Mouse (Mus musculus) hindbrain, embryonic 15.5 days (tissue): ENCODE data around the gene Unc45b. TPM values are rescaled to one million over a fixed set of nuclear protein-coding genes. Genes with fewer than 3 reads are reported as not detected.

Experiments used
- ATAC-seq: fragments of 200-750 bp; cut with Nextera tagmentation; 2 replicates; pipeline ENCODE4 v1.8.0; 2017; ENCODE audit warnings: low read depth, moderate number of reproducible peaks, moderate TSS enrichment; ENCODE audit not compliant: low FRiP score
- H3K27ac ChIP-seq: fragments of 300-500 bp; sonication (generic); replicated peaks from 2 replicates; pipeline ENCODE4 v1.5.1; 2015; ENCODE audit warnings: mild to moderate bottlenecking, inconsistent platforms
- H3K27me3 ChIP-seq: fragments of 300-500 bp; sonication (generic); 2 replicates; pipeline ENCODE4 v1.6.1; 2015; ENCODE audit warnings: control low read depth, inconsistent platforms
- H3K36me3 ChIP-seq: fragments of 300-500 bp; sonication (generic); 2 replicates; pipeline ENCODE4 v1.6.1; 2015; ENCODE audit warnings: control low read depth, inconsistent platforms
- H3K4me1 ChIP-seq: fragments of 300-500 bp; sonication (generic); replicated peaks from 2 replicates; pipeline ENCODE4 v1.6.1; 2015; ENCODE audit warnings: control low read depth, inconsistent platforms
- H3K4me2 ChIP-seq: fragments of 300-500 bp; sonication (generic); 2 replicates; pipeline ENCODE4 v1.6.1; 2015; ENCODE audit warnings: moderate library complexity, mild to moderate bottlenecking, inconsistent platforms
- H3K4me3 ChIP-seq: fragments of 300-500 bp; sonication (generic); 2 replicates; pipeline ENCODE4 v1.5.1; 2015; ENCODE audit warnings: mild to moderate bottlenecking, inconsistent platforms
- H3K9ac ChIP-seq: fragments of 300-500 bp; sonication (generic); 2 replicates; pipeline ENCODE4 v1.6.1; 2015; ENCODE audit warnings: inconsistent platforms
- H3K9me3 ChIP-seq: fragments of 300-500 bp; sonication (generic); 2 replicates; pipeline ENCODE4 v1.6.1; 2016; ENCODE audit warnings: control low read depth, inconsistent platforms
- WGBS: fragments of 180-500 bp; shearing (Covaris S2); methylation state at CpG from one replicate; pipeline ENCODE4 v1.1.7; 2015; 5-methylcytosine and 5-hydroxymethylcytosine counted together
- polyA plus RNA-seq: library from polyadenylated mRNA; unstranded; fragments of >200 nt; fragmentation: Nextera tagmentation; extraction: Ambion mirVana; gene quantifications from 2 replicates; pipeline ENCODE4 v1.2.1, GENCODE M21; 2015

The Unc45b gene
- polyA plus RNA-seq, 1 experiment from 2014 or later, result 1.5 TPM

DNA sequence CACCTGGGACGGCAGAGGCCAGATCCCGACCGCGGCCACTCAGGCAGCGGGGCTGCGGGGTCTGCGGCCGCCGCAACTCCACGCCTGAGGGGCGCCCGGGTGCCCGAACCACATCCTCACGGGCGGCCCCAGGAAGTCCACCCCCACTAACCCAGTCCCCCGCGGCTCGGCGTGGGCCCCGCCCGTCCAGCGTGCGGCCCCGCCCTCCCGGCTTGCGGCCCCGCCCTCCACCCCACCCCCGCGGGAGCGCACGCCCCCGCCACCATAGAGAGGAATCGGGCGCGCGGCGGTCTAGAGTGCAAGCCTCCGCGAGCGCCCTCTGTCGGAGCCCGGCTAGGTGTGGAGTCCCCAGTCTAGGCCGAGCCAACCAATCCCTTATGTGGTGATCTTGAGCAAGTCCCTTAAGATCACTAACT, 39.3 kb upstream of the Unc45b start, which contains the start of gene Rffl:
TSS of gene Rffl (minus strand) at position 180 of the 416 bp plus-strand sequence.
- Histone ChIP-seq H3K27ac (peak within 1 kb of the TSS; percentile 36; the same call in 1 of the 2 replicates), H3K27me3 (no peaks in the 10 kb centered on the region)

GRCm38 (mm10) chr11:82874924-82875323, 35.4 kb upstream of the Unc45b start:
- Histone ChIP-seq H3K4me2 (no peak overlapping the region), H3K27ac (no peak overlapping the region), H3K4me1 (peaks cover 16% of the 10 kb centered on the region; the same call in 1 of the 2 replicates), H3K9ac (no peak overlapping the region), H3K9me3 (no peaks in the 10 kb centered on the region), H3K4me3 (no peak overlapping the region), H3K27me3 (no peaks in the 10 kb centered on the region), H3K36me3 (no peaks in the 10 kb centered on the region)
- no peak for ATAC-seq
- 69% methylated on average over 5 of the region's 5 CpGs for WGBS

More for the DNA sequence above, 39.3 kb upstream of the Unc45b start, which contains the start of gene Rffl:
- H3K9me3 ChIP-seq, result no peaks in the 10 kb centered on the region
- H3K4me1 ChIP-seq, result peaks cover 18% of the 10 kb centered on the region; the same call in 1 of the 2 replicates
- WGBS, result 0% methylated on average over 39 of the region's 43 CpGs
- H3K9ac ChIP-seq, result peak within 1 kb of the TSS; percentile 69
- peak within 1 kb of the TSS; percentile 88 for H3K4me3 ChIP-seq
- peak within 1 kb of the TSS; percentile 85 for H3K4me2 ChIP-seq
- ATAC-seq, result peak; percentile 97
- no peaks in the 10 kb centered on the region for H3K36me3 ChIP-seq

DNA sequence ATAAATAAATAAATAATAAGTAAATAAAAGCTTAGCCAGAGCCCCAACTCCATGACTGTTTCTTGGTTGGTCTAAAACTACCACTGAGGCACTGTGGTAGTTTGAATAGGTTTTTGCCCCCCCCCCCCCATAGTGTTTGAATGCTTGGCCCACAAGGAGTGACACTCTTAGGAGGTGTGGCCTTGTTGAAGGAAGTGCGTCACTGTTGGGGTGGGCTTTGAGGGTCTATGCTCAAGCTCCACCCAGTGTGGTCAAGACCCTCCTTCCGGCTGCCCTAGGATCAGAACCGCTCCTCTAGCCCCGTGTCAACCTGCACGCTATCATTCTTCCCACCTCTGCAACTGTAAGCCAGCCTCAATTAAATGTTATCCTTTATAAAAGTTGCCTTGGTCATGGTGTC, 34.7 kb upstream of the Unc45b start:
- no peak for ATAC-seq
- H3K27ac ChIP-seq, result no peak overlapping the region
- H3K4me3 ChIP-seq, result no peak overlapping the region
- H3K9me3 ChIP-seq, result no peaks in the 10 kb centered on the region
- H3K4me1 ChIP-seq, result peaks cover 9% of the 10 kb centered on the region; the same call in 1 of the 2 replicates
- 92% methylated on average over 5 of the region's 5 CpGs for WGBS
- H3K4me2 ChIP-seq, result no peak overlapping the region
- H3K27me3 ChIP-seq, result no peaks in the 10 kb centered on the region
- H3K36me3 ChIP-seq, result no peaks in the 10 kb centered on the region
- no peak overlapping the region for H3K9ac ChIP-seq

DNA sequence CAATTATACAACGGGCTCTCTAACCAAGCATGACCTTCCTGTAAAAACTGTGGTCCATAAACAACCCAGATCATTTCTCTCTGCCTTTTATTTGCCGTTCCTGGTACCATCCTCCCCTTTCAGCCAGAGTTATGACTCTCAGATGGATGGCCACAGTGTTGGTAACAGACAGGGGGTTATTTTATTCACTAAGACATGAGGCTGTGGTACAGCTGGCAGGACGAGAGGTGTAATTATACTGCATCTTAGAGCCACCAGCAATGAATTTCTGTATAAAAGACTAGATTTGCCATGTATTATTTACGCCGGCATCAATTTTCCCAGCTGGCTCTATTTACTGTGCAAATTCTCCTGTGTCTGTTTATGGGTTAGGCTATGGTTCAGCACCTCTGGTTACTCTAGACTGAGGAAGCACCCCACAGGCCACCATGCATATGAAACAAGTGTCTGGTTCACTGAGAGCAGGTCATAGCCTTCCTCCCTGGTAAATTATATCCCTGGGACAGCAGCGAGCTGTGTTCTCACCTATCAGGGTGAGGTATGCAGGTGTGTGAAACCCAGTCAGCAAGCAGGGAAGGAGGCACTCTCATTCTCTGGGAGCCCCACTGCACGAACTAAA, 32.5 kb upstream of the Unc45b start:
- Histone ChIP-seq H3K9ac (no peak overlapping the region), H3K36me3 (no peaks in the 10 kb centered on the region), H3K4me2 (no peak overlapping the region), H3K9me3 (no peaks in the 10 kb centered on the region), H3K27me3 (no peaks in the 10 kb centered on the region), H3K4me1 (no peaks in the 10 kb centered on the region), H3K27ac (no peak overlapping the region), H3K4me3 (no peak overlapping the region)
- WGBS, result 76% methylated on average over 7 of the region's 7 CpGs
- no peak for ATAC-seq

- Histone ChIP-seq H3K4me3 (no peak overlapping the region), H3K9ac (no peak overlapping the region), H3K36me3 (no peaks in the 10 kb centered on the region), H3K4me1 (peaks cover under 1% of the 10 kb centered on the region; the same call in 1 of the 2 replicates), H3K9me3 (no peaks in the 10 kb centered on the region), H3K27me3 (no peaks in the 10 kb centered on the region), H3K4me2 (no peak overlapping the region), H3K27ac (no peak overlapping the region)
- 71% methylated on average over 8 of the region's 8 CpGs for WGBS
- no peak for ATAC-seq
Observed at GRCm38 (mm10) chr11:82883180-82883579, 27.2 kb upstream of the Unc45b start.

DNA sequence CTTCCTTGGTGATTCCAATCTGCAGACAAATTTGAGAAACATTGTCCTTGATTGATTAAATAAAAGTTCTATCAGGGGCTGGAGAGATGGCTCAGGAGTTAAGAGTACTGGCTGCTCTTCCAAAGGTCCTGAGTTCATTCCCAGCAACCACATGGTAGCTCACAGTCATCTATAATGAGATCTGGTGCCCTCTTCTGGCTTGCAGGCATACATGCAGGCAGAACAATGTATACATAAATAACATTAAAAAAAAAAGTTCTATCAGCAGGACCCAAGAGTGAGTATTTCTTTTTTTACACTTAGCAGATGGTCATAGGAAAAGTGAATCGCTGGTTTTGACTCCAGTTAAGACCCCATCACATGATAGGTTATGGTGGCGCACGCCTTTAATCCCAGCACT, 23.8 kb upstream of the Unc45b start:
- WGBS, result 92% methylated on average over 3 of the region's 3 CpGs
- ATAC-seq, result no peak
- H3K27me3 ChIP-seq, result peaks cover 6% of the 10 kb centered on the region
- no peak overlapping the region for H3K4me3 ChIP-seq
- no peaks in the 10 kb centered on the region for H3K9me3 ChIP-seq
- H3K9ac ChIP-seq, result no peak overlapping the region
- no peak overlapping the region for H3K27ac ChIP-seq
- H3K4me2 ChIP-seq, result no peak overlapping the region
- H3K4me1 ChIP-seq, result peaks cover 19% of the 10 kb centered on the region
- H3K36me3 ChIP-seq, result no peaks in the 10 kb centered on the region

GRCm38 (mm10) chr11:82888491-82888946, 21.8 kb upstream of the Unc45b start:
- Histone ChIP-seq H3K36me3 (no peaks in the 10 kb centered on the region), H3K4me3 (no peak overlapping the region), H3K4me2 (peak overlapping the region; percentile 85; the same call in 1 of the 2 replicates), H3K4me1 (peaks cover 19% of the 10 kb centered on the region), H3K27ac (no peak overlapping the region), H3K9ac (no peak overlapping the region), H3K9me3 (no peaks in the 10 kb centered on the region), H3K27me3 (peaks cover 10% of the 10 kb centered on the region)
- 39% methylated on average over 10 of the region's 10 CpGs for WGBS
- ATAC-seq, result no peak

DNA sequence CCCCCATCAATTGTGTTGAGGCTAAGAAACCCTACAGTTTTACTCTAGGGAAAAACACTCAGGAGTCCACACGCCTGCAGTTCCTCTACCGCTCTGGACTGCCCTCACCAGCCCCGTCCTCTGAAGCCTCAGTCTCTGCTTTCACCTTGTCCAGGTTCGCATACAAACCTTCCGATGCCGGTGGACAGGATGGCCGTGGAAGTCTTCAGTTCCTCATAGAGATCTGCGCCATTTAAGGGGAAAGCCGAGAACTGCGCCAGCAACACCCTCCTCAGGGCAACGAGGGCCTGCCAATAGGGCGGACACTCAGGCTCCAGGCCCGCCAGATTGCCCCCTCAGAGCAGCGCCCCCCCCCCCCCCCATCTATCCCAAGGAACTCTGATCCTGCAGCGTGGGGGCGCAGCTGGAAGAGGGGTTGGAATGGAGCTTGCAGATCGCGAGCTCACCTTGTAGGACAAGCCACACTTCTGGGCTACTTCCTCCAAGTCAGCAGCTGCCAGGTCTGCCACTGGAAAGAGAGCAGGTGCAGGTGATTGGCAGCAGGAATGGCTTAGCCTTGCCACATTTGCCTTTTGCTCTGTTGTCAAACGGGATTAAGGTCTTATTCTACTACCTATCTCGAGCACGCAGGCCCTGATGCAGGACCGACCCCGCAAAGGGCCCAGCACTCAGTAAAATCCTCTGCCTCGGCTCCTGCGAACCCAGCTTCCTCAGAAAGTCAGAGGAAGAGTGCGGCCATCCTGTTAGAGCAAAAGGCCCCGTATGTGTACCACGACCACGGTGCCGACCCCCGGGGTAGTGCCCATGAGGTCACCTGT, 20.6 kb upstream of the Unc45b start:
- 6% methylated on average over 31 of the region's 31 CpGs for WGBS
- peaks cover 14% of the 10 kb centered on the region for H3K27me3 ChIP-seq
- H3K9ac ChIP-seq, result peak overlapping the region; percentile 63
- ATAC-seq, result peak; percentile 35; the same call in 1 of the 2 replicates
- H3K4me1 ChIP-seq, result peaks cover 19% of the 10 kb centered on the region
- no peaks in the 10 kb centered on the region for H3K36me3 ChIP-seq
- H3K27ac ChIP-seq, result peak overlapping the region; percentile 49
- H3K9me3 ChIP-seq, result no peaks in the 10 kb centered on the region
- H3K4me3 ChIP-seq, result peak overlapping the region; percentile 72
- peak overlapping the region; percentile 85 for H3K4me2 ChIP-seq

GRCm38 (mm10) chr11:82890342-82890762, 20.0 kb upstream of the Unc45b start, which contains the start of gene Rad51d:
Gene Rad51d (minus strand): TSS chr11:82890614.
- H3K27ac ChIP-seq, result peak within 1 kb of the TSS; percentile 49
- 0% methylated on average over 26 of the region's 26 CpGs for WGBS
- peak; percentile 90 for ATAC-seq
- H3K4me3 ChIP-seq, result peak within 1 kb of the TSS; percentile 72
- no peaks in the 10 kb centered on the region for H3K36me3 ChIP-seq
- H3K27me3 ChIP-seq, result peaks cover 14% of the 10 kb centered on the region
- H3K4me1 ChIP-seq, result peaks cover 19% of the 10 kb centered on the region
- H3K4me2 ChIP-seq, result peak within 1 kb of the TSS; percentile 85
- H3K9ac ChIP-seq, result peak within 1 kb of the TSS; percentile 63
- no peaks in the 10 kb centered on the region for H3K9me3 ChIP-seq

DNA sequence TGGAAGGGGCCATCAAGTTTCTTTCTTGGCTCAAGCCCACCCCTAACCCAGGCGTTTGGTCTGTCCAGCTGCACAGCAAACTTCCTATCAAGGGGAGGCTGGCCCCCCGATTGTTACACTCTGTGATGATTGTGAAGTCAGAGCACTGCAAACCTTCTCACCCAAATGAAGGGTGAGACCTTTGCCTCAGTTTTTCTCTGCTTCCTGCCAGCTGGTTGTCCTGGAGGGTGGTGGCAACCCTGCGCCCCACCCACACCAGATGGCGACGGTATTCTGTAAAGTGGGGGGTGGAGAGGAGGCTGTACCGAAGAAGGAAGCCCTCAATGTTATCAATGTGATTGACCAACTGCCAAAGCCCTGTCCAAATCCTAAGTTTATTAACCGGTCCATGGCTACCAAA, 18.4 kb upstream of the Unc45b start, which contains the start of gene Fndc8:
TSS of gene Fndc8 (plus strand) at position 189 of the 400 bp plus-strand sequence.
- no peak for ATAC-seq
- H3K36me3 ChIP-seq, result no peaks in the 10 kb centered on the region
- 63% methylated on average over 7 of the region's 7 CpGs for WGBS
- peaks cover 19% of the 10 kb centered on the region for H3K4me1 ChIP-seq
- no peak within 1 kb of the TSS for H3K4me3 ChIP-seq
- H3K27me3 ChIP-seq, result peaks cover 14% of the 10 kb centered on the region
- no peaks in the 10 kb centered on the region for H3K9me3 ChIP-seq
- H3K4me2 ChIP-seq, result no peak within 1 kb of the TSS
- no peak within 1 kb of the TSS for H3K9ac ChIP-seq
- no peak within 1 kb of the TSS for H3K27ac ChIP-seq

DNA sequence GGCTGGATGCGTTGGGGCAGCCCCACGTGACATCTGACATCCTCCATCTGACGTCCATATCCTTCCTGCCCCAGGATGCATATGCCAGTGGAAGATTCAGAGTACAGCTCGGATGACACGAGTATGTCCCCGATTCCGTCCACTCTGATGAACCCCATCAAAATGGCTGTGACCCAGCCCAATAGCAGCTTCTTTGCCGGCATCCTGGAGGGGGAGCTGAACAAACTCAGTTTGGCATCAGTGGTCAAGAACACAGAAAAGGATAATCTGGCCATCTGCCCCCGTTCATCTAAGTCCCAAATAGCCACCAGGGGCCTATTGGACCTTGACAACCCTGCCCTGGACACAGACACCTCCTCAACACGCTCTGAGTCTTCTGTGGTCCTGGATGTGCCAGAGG, 12.9 kb upstream of the Unc45b start:
- no peak for ATAC-seq
- 88% methylated on average over 10 of the region's 10 CpGs for WGBS

GRCm38 (mm10) chr11:82899720-82900119, 10.6 kb upstream of the Unc45b start:
- Histone ChIP-seq H3K27ac (no peak overlapping the region), H3K36me3 (peaks cover 40% of the 10 kb centered on the region), H3K27me3 (no peaks in the 10 kb centered on the region), H3K4me3 (no peak overlapping the region), H3K9me3 (no peaks in the 10 kb centered on the region), H3K9ac (no peak overlapping the region), H3K4me2 (no peak overlapping the region), H3K4me1 (no peaks in the 10 kb centered on the region)
- WGBS, result 95% methylated on average over 5 of the region's 5 CpGs
- ATAC-seq, result no peak

More for the DNA sequence above, 12.9 kb upstream of the Unc45b start:
- Histone ChIP-seq H3K9ac (no peak overlapping the region), H3K27ac (no peak overlapping the region), H3K4me1 (no peaks in the 10 kb centered on the region), H3K36me3 (peaks cover 20% of the 10 kb centered on the region; the same call in 1 of the 2 replicates), H3K27me3 (0 out of 2 replicates have a peak, but pooled peaks cover 3% of the 10 kb centered on the region), H3K9me3 (no peaks in the 10 kb centered on the region), H3K4me2 (no peak overlapping the region), H3K4me3 (no peak overlapping the region)
